21 mouse cellular contexts compared by ENCODE assay signal in the genomic region with DNA sequence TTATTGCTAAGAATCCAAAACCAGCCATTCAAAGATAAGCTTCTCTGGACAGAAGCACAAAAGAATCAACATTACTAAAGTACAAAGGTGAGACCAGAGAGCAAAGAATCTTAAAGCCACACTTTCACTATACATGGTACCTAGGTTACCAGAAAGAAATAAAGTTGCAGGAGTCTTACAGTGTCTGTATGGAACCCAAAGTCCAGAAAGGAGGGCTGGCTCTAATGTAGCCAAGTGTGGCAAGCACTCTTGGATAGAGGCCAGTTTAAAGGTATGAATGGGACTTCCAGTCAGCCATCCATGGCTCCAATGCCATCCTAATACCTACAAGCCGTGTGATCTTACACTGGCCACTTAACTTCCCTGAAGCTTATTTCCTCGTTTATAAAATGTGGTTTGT. TPM values are rescaled to one million over a fixed set of nuclear protein-coding genes. Genes with fewer than 3 reads are reported as not detected.
DNase-seq lines count a peak whose midpoint lies in the region; ATAC-seq and TF ChIP-seq lines count a peak whose summit lies in the region.
"Had no signal": no experiment of that assay in that cellular context is flagged by ENCODE, and none has a peak within 500 bp of the region (broad histone marks: within the 10 kb centered on the region; RNA-seq: fewer than 3 reads in every experiment).

No protein-coding gene starts in this region.

- no peak overlapping the region for H3K4me2 ChIP-seq in kidney, embryonic 15.5 days
- no peak overlapping the region for H3K4me2 ChIP-seq in intestine, embryonic 15.5 days (replicated peaks)
- no peak overlapping the region; the same call in 1 of the 2 replicates for H3K4me2 ChIP-seq in intestine, postnatal 0 days (replicated peaks; ENCODE audit: low read depth)
- H3K4me2 ChIP-seq in midbrain, postnatal 0 days (ENCODE audit: low read depth, low read length, poor library complexity, severe bottlenecking) = no peak overlapping the region
- H3K4me2 ChIP-seq: embryonic facial prominence, embryonic 12.5 days; forebrain, embryonic 15.5 days; heart, embryonic 11.5 days; heart, embryonic 15.5 days had no signal

- ATAC-seq in kidney, embryonic 15.5 days (replicated peaks; ENCODE audit: low FRiP score) = no peak
- peak; percentile 92 for ATAC-seq in intestine, embryonic 15.5 days
- peak; percentile 96 for ATAC-seq in intestine, postnatal 0 days
- no peak for ATAC-seq in midbrain, postnatal 0 days (ENCODE audit: low FRiP score)
- ATAC-seq: activated CD4-positive, CD25-positive, alpha-beta regulatory T cell, adult 4 months; forebrain, embryonic 15.5 days; Patski had no signal

- no peak overlapping the region for H3K9ac ChIP-seq in kidney, embryonic 15.5 days
- H3K9ac ChIP-seq in intestine, embryonic 15.5 days = no peak overlapping the region
- H3K9ac ChIP-seq in intestine, postnatal 0 days (ENCODE audit: low read depth, low read length) = no peak overlapping the region
- H3K9ac ChIP-seq in midbrain, postnatal 0 days (replicated peaks; ENCODE audit: low read length, poor library complexity, severe bottlenecking) = no peak overlapping the region
- H3K9ac ChIP-seq: embryonic facial prominence, embryonic 12.5 days; forebrain, embryonic 15.5 days; heart, embryonic 15.5 days had no signal

- WGBS in kidney, adult 2 months = 30% methylated on average over 2 of the region's 2 CpGs
- WGBS in kidney, embryonic 15.5 days = 57% methylated on average over 2 of the region's 2 CpGs
- WGBS in intestine, embryonic 15.5 days = 48% methylated on average over 2 of the region's 2 CpGs
- 29% methylated on average over 2 of the region's 2 CpGs for WGBS in intestine, postnatal 0 days
- WGBS in midbrain, postnatal 0 days = 67% methylated on average over 2 of the region's 2 CpGs

- no peaks in the 10 kb centered on the region for H3K9me3 ChIP-seq in kidney, embryonic 15.5 days (replicated peaks)
- H3K9me3 ChIP-seq in intestine, embryonic 15.5 days = no peaks in the 10 kb centered on the region
- no peaks in the 10 kb centered on the region for H3K9me3 ChIP-seq in intestine, postnatal 0 days (ENCODE audit: control insufficient read depth)
- no peaks in the 10 kb centered on the region for H3K9me3 ChIP-seq in midbrain, postnatal 0 days (ENCODE audit: low read length)
- H3K9me3 ChIP-seq: embryonic facial prominence, embryonic 12.5 days; forebrain, embryonic 15.5 days; heart, embryonic 15.5 days had no signal

- DNase-seq in kidney, adult 2 months = peak; percentile 55
- peak; percentile 21 to 44 for DNase-seq in kidney, postnatal 25 days
- DNase-seq in kidney, postnatal 4 days = no peak
- DNase-seq in midbrain, postnatal 0 days (ENCODE audit: low spot score) = no peak
- DNase-seq: adrenal gland, postnatal 14 days; cerebellum, adult 11-12 months; cerebellum, adult 9-10 months; cerebellum, postnatal 25 days; gastrocnemius, postnatal 36 days; heart, adult 18-20 months; heart, postnatal 14 days had no signal

- no peak for TF ChIP-seq POLR2A in kidney, adult 2 months (IDR thresholded peaks at IDR 0.05; ENCODE audit: low read depth, low read length)

- no peak overlapping the region for H3K27ac ChIP-seq in kidney, adult 2 months (ENCODE audit: insufficient read depth, low read depth, low read length)
- no peak overlapping the region for H3K27ac ChIP-seq in kidney, embryonic 15.5 days
- no peak overlapping the region for H3K27ac ChIP-seq in intestine, embryonic 15.5 days
- H3K27ac ChIP-seq in intestine, postnatal 0 days (ENCODE audit: low read depth, low read length) = no peak overlapping the region
- H3K27ac ChIP-seq in midbrain, postnatal 0 days (ENCODE audit: low read depth, low read length) = no peak overlapping the region
- H3K27ac ChIP-seq: embryonic facial prominence, embryonic 12.5 days; forebrain, embryonic 15.5 days; heart, embryonic 15.5 days had no signal

- H3K27me3 ChIP-seq in kidney, adult 2 months (replicated peaks; ENCODE audit: control insufficient read depth, insufficient read depth, low read length) = no peaks in the 10 kb centered on the region
- H3K27me3 ChIP-seq in kidney, embryonic 15.5 days = no peaks in the 10 kb centered on the region; the same call in 1 of the 2 replicates
- H3K27me3 ChIP-seq in intestine, embryonic 15.5 days (replicated peaks) = no peaks in the 10 kb centered on the region
- H3K27me3 ChIP-seq in intestine, postnatal 0 days (replicated peaks; ENCODE audit: control insufficient read depth, insufficient read depth, low read length) = no peaks in the 10 kb centered on the region
- H3K27me3 ChIP-seq in midbrain, postnatal 0 days (ENCODE audit: insufficient read depth, low read length) = no peaks in the 10 kb centered on the region
- H3K27me3 ChIP-seq: CH12.LX; forebrain, embryonic 15.5 days; heart, embryonic 15.5 days; Patski had no signal

- TF ChIP-seq CTCF in kidney, adult 2 months (conservative IDR thresholded peaks at IDR 0.05; ENCODE audit: insufficient read depth, insufficient read length, low read depth, low read length) = no peak
- TF ChIP-seq CTCF in intestine, postnatal 0 days (IDR thresholded peaks at IDR 0.05; ENCODE audit: low read depth) = no peak
- TF ChIP-seq CTCF in midbrain, postnatal 0 days (IDR thresholded peaks at IDR 0.05) = no peak

- no peaks in the 10 kb centered on the region for H3K36me3 ChIP-seq in kidney, adult 2 months (ENCODE audit: control insufficient read depth, insufficient read depth, low read length)
- H3K36me3 ChIP-seq in kidney, embryonic 15.5 days = no peaks in the 10 kb centered on the region
- no peaks in the 10 kb centered on the region for H3K36me3 ChIP-seq in intestine, embryonic 15.5 days
- no peaks in the 10 kb centered on the region for H3K36me3 ChIP-seq in intestine, postnatal 0 days (ENCODE audit: control insufficient read depth, insufficient read depth)
- H3K36me3 ChIP-seq in midbrain, postnatal 0 days (ENCODE audit: insufficient read depth, low read length) = no peaks in the 10 kb centered on the region
- H3K36me3 ChIP-seq: embryonic facial prominence, embryonic 12.5 days; forebrain, embryonic 15.5 days; heart, embryonic 15.5 days had no signal

- H3K4me3 ChIP-seq in kidney, adult 2 months (ENCODE audit: insufficient read depth, low read depth, low read length) = no peak overlapping the region
- no peak overlapping the region for H3K4me3 ChIP-seq in kidney, embryonic 15.5 days (replicated peaks)
- no peak overlapping the region for H3K4me3 ChIP-seq in intestine, embryonic 15.5 days (replicated peaks)
- no peak overlapping the region for H3K4me3 ChIP-seq in intestine, postnatal 0 days (ENCODE audit: low read depth, low read length)
- no peak overlapping the region for H3K4me3 ChIP-seq in midbrain, postnatal 0 days (ENCODE audit: low read depth, low read length)
- H3K4me3 ChIP-seq: embryonic facial prominence, embryonic 12.5 days; forebrain, embryonic 15.5 days; heart, embryonic 15.5 days had no signal

- H3K4me1 ChIP-seq in kidney, adult 2 months (ENCODE audit: control insufficient read depth, insufficient read depth, low read length) = no peaks in the 10 kb centered on the region
- H3K4me1 ChIP-seq in kidney, embryonic 15.5 days = no peaks in the 10 kb centered on the region
- H3K4me1 ChIP-seq in intestine, embryonic 15.5 days (replicated peaks) = no peaks in the 10 kb centered on the region
- H3K4me1 ChIP-seq in intestine, postnatal 0 days (replicated peaks; ENCODE audit: control insufficient read depth, insufficient read depth, low read length) = no peaks in the 10 kb centered on the region
- H3K4me1 ChIP-seq in midbrain, postnatal 0 days (ENCODE audit: insufficient read depth, low read length) = no peaks in the 10 kb centered on the region

RNA-seq across cellular contexts. Expression of a gene that starts 7.9 kb away (rescaled TPM):
- polyA plus RNA-seq in kidney, adult 2 months (2012; rRNA removed) = 20.1 and 27.6 TPM in 2 replicates
- 5.4 and 6.9 TPM in 2 replicates for polyA plus RNA-seq in kidney, embryonic 15.5 days (2015; fragmentation: Nextera tagmentation; extraction: Ambion mirVana)
- 6.3 and 6.7 TPM in 2 replicates for polyA plus RNA-seq in intestine, embryonic 15.5 days (2015; fragmentation: Nextera tagmentation; extraction: Ambion mirVana)
- 6.0 and 6.6 TPM in 2 replicates for polyA plus RNA-seq in intestine, postnatal 0 days (2015; fragmentation: Nextera tagmentation; extraction: Ambion mirVana)
- total RNA-seq in midbrain, postnatal 0 days (2014; rRNA removed) = 37.2 and 43.5 TPM in 2 replicates
- polyA plus RNA-seq in midbrain, postnatal 0 days (2015; fragmentation: Nextera tagmentation; extraction: Ambion mirVana) = 9.9 and 11.2 TPM in 2 replicates

Comparison
In these comparisons a context has a peak if more than half of its experiments do, and no peak if none do; other contexts are left out.
1. DNase-seq: peak in kidney, adult 2 months (single experiment) and kidney, postnatal 25 days (2 of 2); none in kidney, postnatal 4 days (0 of 2) and midbrain, postnatal 0 days (single experiment).
2. ATAC-seq: peak in intestine, embryonic 15.5 days (single experiment) and intestine, postnatal 0 days (single experiment); none in kidney, embryonic 15.5 days (single experiment) and midbrain, postnatal 0 days (single experiment).